Mouse (Mus musculus) forebrain, embryonic 11.5 days (tissue): ENCODE results near the gene Ssh3. TPM values are rescaled to one million over a fixed set of nuclear protein-coding genes. Genes with fewer than 3 reads are reported as not detected.

Source experiments
- ATAC-seq: fragments of 200-750 bp; cut with Nextera tagmentation; replicated peaks from 2 replicates; pipeline ENCODE4 v1.8.0; 2017; ENCODE audit warnings: moderate TSS enrichment; ENCODE audit not compliant: low FRiP score
- DNase-seq: peaks from one replicate; pipeline ENCODE4 v3.0.0-alpha.2; 2017; ENCODE audit warnings: low spot score
- H3K27ac ChIP-seq: fragments of 300-500 bp; sonication (generic); 2 replicates; pipeline ENCODE4 v1.5.1; 2014; ENCODE audit warnings: low read depth, low read length
- H3K27me3 ChIP-seq: fragments of 300-500 bp; sonication (generic); 2 replicates; pipeline ENCODE4 v1.6.1; 2014; ENCODE audit warnings: mild to moderate bottlenecking, low read length, mixed read lengths; ENCODE audit not compliant: control insufficient read depth, insufficient read depth
- H3K36me3 ChIP-seq: fragments of 300-500 bp; sonication (generic); 2 replicates; pipeline ENCODE4 v1.6.1; 2014; ENCODE audit warnings: mild to moderate bottlenecking, low read length, moderate library complexity, mixed read lengths; ENCODE audit not compliant: control insufficient read depth, insufficient read depth
- H3K4me1 ChIP-seq: fragments of 300-500 bp; sonication (generic); replicated peaks from 2 replicates; pipeline ENCODE4 v1.6.1; 2014; ENCODE audit warnings: low read length, mixed read lengths; ENCODE audit not compliant: control insufficient read depth, insufficient read depth
- H3K4me2 ChIP-seq: fragments of 300-500 bp; sonication (generic); 2 replicates; pipeline ENCODE4 v1.6.1; 2014; ENCODE audit warnings: low read depth, mild to moderate bottlenecking, low read length, moderate library complexity, mixed read lengths; ENCODE audit not compliant: severe bottlenecking
- H3K4me3 ChIP-seq: fragments of 300-500 bp; sonication (generic); 2 replicates; pipeline ENCODE4 v1.5.1; 2014; ENCODE audit warnings: low read depth, low read length
- H3K9ac ChIP-seq: fragments of 300-500 bp; sonication (generic); 2 replicates; pipeline ENCODE4 v1.6.1; 2014; ENCODE audit warnings: low read length
- H3K9me3 ChIP-seq: fragments of 300-500 bp; sonication (generic); 2 replicates; pipeline ENCODE4 v1.6.1; 2016; ENCODE audit warnings: low read length, mixed read lengths; ENCODE audit not compliant: control insufficient read depth
- WGBS: fragments of 180-500 bp; shearing (Covaris S2); extraction: QIAGEN DNeasy Blood & Tissue Kit; methylation state at CpG from one replicate; pipeline ENCODE4 v1.1.7; 2014; 5-methylcytosine and 5-hydroxymethylcytosine counted together
- polyA plus RNA-seq: library from polyadenylated mRNA; unstranded; fragments of >200 nt; fragmentation: Nextera tagmentation; extraction: Ambion mirVana; gene quantifications from 2 replicates; pipeline ENCODE4 v1.2.1, GENCODE M21; 2014

Ssh3 gene
- polyA plus RNA-seq, 1 experiment from 2014 or later, result 3.3 TPM

DNA sequence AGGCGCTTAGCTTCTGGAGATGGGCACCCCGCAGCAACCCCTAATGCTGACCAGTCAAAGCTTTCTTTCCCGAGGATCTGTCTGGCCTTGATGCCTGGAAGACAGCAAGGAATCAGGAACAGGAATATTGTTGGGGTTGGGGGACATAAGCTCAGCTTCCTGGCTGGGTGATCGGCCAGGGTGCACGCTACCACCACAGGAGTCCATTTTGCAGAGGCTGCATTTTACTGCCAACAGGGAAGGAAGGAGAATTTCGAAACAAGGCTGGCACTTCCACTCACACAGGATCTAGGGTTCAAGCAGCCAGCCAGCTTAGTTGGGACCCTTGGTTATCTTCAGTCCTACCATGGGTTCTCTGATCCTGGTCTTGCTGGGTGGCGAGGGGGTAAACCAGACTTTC lies 14.7 kb upstream of the Ssh3 start:
- H3K4me1 ChIP-seq, result peaks cover 6% of the 10 kb centered on the region; the same call in 1 of the 2 replicates
- no peak overlapping the region for H3K9ac ChIP-seq
- peaks cover 4% of the 10 kb centered on the region; the same call in 1 of the 2 replicates for H3K36me3 ChIP-seq
- H3K27ac ChIP-seq, result no peak overlapping the region
- H3K27me3 ChIP-seq, result peaks cover 3% of the 10 kb centered on the region; the same call in 1 of the 2 replicates
- H3K4me2 ChIP-seq, result peak overlapping the region; percentile 77; the same call in 1 of the 2 replicates
- WGBS, result 48% methylated on average over 7 of the region's 7 CpGs
- peak overlapping the region; percentile 56 for H3K4me3 ChIP-seq
- ATAC-seq, result no peak; the same call in 1 of the 2 replicates
- DNase-seq, result no peak
- H3K9me3 ChIP-seq, result no peaks in the 10 kb centered on the region; the same call in 1 of the 2 replicates

DNA sequence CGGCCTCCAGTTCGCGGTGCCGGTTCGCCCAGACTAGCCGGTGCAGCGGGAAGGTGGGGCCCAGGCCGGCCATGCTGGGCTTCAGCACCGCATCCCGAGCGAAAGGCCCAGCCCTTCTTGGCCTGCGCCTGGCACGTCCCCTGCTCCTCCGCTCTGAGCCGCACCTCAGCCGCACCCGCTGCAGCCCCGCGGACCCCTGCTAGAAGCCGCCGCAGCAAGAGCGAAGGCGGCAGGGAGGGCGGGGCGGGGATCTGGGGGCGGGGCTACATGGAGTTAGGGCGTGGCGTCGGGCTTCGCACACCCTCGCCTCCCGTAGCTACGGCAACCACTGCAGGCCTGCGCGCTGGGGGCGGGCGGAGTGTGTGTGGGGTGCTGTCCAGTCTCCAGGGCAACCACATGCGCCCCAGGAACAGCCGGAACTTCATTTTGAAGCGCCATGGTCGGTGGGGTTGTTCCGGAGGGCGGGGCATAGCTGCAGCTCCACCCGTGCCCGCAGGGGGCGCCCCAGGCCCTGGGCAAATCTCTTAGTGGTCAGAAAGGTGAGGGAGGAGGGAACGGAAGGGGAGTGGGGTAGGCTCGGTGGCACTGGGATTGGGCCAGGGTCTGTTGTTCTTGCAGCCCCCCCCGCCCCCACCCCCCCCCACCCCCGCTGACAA lies 14.0 kb upstream of the Ssh3 start, which contains the start of gene Ankrd13d:
Gene Ankrd13d, minus strand, starts transcription at position 240 of the 656 bp plus-strand sequence.
- H3K27ac ChIP-seq, result no peak within 1 kb of the TSS
- peak; percentile 95 for ATAC-seq
- H3K4me1 ChIP-seq, result peaks cover 6% of the 10 kb centered on the region; the same call in 1 of the 2 replicates
- H3K4me3 ChIP-seq, result peak within 1 kb of the TSS; percentile 56
- DNase-seq, result peak; percentile 96
- peak within 1 kb of the TSS; percentile 77 for H3K4me2 ChIP-seq
- H3K9me3 ChIP-seq, result no peaks in the 10 kb centered on the region; the same call in 1 of the 2 replicates
- peaks cover 3% of the 10 kb centered on the region; the same call in 1 of the 2 replicates for H3K27me3 ChIP-seq
- H3K9ac ChIP-seq, result peak within 1 kb of the TSS; percentile 57
- no peaks in the 10 kb centered on the region; the same call in 1 of the 2 replicates for H3K36me3 ChIP-seq
- under 1% methylated on average over 50 of the region's 50 CpGs for WGBS

DNA sequence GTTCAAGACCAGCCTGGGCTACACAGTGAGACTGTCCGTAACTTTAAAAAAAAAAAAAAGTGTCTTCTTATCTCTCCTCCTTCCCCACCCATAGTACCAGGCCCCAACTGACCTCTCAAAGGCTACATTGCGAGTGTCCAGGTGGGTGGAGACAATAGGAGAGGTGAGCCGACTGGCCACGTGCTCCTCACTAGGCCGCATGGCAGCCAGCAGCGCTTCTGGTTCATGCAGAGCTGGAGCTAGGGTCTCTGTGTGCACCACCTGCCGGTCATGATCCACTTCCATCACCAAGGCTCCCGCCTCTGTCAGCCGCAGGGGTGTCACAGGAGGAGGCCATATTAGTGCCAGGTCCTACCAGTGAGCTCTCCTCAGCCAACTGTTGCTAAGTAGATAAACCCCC lies 11.4 kb upstream of the Ssh3 start:
- H3K9me3 ChIP-seq, result peaks cover 3% of the 10 kb centered on the region; the same call in 1 of the 2 replicates
- no peak overlapping the region for H3K27ac ChIP-seq
- no peak overlapping the region for H3K4me2 ChIP-seq
- H3K27me3 ChIP-seq, result peaks cover 3% of the 10 kb centered on the region; the same call in 1 of the 2 replicates
- H3K4me1 ChIP-seq, result peaks cover 6% of the 10 kb centered on the region; the same call in 1 of the 2 replicates
- H3K4me3 ChIP-seq, result no peak overlapping the region
- DNase-seq (no peak), ATAC-seq (no peak)
- no peaks in the 10 kb centered on the region for H3K36me3 ChIP-seq
- WGBS, result 92% methylated on average over 9 of the region's 9 CpGs
- H3K9ac ChIP-seq, result no peak overlapping the region

DNA sequence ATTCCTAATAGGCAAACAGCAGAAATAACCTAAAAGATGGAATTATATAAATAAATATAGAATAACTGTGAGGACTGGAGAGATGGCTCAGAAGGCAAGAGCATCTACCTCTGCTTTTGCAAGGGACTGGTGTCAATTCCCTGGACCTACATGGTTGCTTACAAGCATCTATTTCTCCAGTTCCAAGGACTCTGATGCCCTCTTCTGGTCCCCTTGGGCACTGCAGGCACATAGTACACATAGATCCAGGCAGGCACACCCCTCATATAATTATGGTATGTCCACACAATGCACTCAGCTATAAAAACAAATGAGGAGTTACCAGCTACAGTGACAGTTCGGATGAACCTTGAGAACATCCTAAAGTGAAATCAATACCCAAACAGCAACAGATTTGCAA lies 10.5 kb upstream of the Ssh3 start:
- Histone ChIP-seq H3K27ac (no peak overlapping the region), H3K27me3 (peaks cover 3% of the 10 kb centered on the region; the same call in 1 of the 2 replicates), H3K9ac (no peak overlapping the region), H3K4me1 (peaks cover 6% of the 10 kb centered on the region; the same call in 1 of the 2 replicates), H3K36me3 (no peaks in the 10 kb centered on the region), H3K9me3 (peaks cover 3% of the 10 kb centered on the region; the same call in 1 of the 2 replicates), H3K4me2 (no peak overlapping the region), H3K4me3 (no peak overlapping the region)
- 95% methylated on average over 1 of the region's 1 CpGs for WGBS
- DNase-seq (no peak), ATAC-seq (no peak)

DNA sequence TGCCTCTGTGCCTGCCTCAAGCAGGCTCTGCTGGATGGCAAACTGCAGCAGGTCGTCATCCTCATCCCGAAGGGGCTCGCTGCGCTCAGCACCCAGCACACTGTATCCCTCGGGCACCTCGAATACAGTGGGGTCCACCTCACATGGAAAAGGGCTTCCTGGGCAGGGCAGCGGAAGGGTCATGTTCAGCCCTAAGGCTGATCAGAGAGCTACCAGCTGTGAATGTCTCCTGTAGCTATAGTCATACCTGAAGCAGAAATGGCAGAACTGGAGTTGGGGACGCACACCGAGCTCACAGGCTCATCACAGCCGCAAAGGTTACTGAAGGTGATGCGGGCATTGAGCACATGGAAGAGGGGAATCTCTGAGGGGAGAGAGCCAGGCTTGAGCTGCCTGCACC lies 2.0 kb upstream of the Ssh3 start:
- no peak for ATAC-seq
- Histone ChIP-seq H3K4me3 (no peak overlapping the region), H3K27ac (no peak overlapping the region), H3K9ac (no peak overlapping the region), H3K36me3 (no peaks in the 10 kb centered on the region), H3K9me3 (peaks cover 2% of the 10 kb centered on the region; the same call in 1 of the 2 replicates), H3K4me2 (no peak overlapping the region), H3K27me3 (peaks cover 4% of the 10 kb centered on the region; the same call in 1 of the 2 replicates), H3K4me1 (peaks cover 4% of the 10 kb centered on the region; the same call in 1 of the 2 replicates)
- DNase-seq, result peak; percentile 35
- whole genome bisulfite sequencing, result 90% methylated on average over 11 of the region's 11 CpGs

DNA sequence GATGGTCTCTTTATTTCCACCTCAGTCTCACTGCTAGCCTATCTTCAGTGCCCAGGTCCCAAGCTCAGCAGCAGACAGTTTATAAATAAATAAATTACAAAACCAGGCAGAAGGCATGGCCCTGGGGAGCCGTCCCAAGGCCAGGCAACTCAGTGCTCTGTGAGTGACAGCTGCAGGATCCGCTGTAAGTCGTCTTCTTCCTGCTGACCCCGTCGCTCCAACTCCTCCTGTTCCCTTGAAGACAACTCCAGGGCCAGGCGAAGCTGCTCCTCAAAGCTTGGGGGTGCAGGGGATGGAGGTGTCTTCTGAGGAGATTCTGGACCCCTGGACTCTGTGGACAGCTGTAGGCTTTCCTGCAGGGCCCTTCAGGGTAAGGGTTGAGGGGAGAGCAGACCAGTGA lies 1.2 kb upstream of the Ssh3 start:
- Histone ChIP-seq H3K27me3 (peaks cover 4% of the 10 kb centered on the region; the same call in 1 of the 2 replicates), H3K4me3 (no peak overlapping the region)
- WGBS, result 74% methylated on average over 6 of the region's 6 CpGs

DNA sequence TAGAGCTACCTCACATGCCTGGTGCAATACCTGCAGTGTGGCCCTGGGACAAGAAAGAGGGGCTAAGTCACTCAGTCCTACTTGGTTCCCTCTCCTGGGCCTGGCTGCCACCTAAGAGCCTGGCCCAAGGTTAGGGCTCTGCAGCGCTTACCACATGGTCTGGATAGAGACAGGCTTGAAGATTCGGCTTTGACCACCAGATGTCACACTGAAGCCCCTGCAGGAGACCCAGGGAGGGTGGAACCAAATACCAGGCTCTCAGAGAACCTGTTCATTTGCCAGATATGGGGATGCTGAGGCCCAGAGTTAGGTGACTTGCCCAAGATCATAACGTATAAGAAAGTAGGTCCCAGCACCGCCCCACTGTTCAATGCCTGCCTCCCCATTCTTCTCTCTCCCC lies 3.0 kb downstream of the Ssh3 start:
- no peak overlapping the region for H3K9ac ChIP-seq
- no peak for ATAC-seq
- H3K27ac ChIP-seq, result no peak overlapping the region
- H3K4me2 ChIP-seq, result no peak overlapping the region
- peak; percentile 46 for DNase-seq
- H3K36me3 ChIP-seq, result no peaks in the 10 kb centered on the region
- H3K9me3 ChIP-seq, result no peaks in the 10 kb centered on the region
- no peak overlapping the region for H3K4me3 ChIP-seq
- WGBS, result 69% methylated on average over 4 of the region's 4 CpGs
- H3K27me3 ChIP-seq, result peaks cover 4% of the 10 kb centered on the region; the same call in 1 of the 2 replicates
- peaks cover 4% of the 10 kb centered on the region; the same call in 1 of the 2 replicates for H3K4me1 ChIP-seq

More for the DNA sequence above, 1.2 kb upstream of the Ssh3 start:
- Histone ChIP-seq H3K27ac (no peak overlapping the region), H3K4me2 (no peak overlapping the region), H3K9ac (no peak overlapping the region), H3K9me3 (no peaks in the 10 kb centered on the region), H3K36me3 (no peaks in the 10 kb centered on the region), H3K4me1 (peaks cover 4% of the 10 kb centered on the region; the same call in 1 of the 2 replicates)
- no peak for ATAC-seq
- DNase-seq, result peak; percentile 44

DNA sequence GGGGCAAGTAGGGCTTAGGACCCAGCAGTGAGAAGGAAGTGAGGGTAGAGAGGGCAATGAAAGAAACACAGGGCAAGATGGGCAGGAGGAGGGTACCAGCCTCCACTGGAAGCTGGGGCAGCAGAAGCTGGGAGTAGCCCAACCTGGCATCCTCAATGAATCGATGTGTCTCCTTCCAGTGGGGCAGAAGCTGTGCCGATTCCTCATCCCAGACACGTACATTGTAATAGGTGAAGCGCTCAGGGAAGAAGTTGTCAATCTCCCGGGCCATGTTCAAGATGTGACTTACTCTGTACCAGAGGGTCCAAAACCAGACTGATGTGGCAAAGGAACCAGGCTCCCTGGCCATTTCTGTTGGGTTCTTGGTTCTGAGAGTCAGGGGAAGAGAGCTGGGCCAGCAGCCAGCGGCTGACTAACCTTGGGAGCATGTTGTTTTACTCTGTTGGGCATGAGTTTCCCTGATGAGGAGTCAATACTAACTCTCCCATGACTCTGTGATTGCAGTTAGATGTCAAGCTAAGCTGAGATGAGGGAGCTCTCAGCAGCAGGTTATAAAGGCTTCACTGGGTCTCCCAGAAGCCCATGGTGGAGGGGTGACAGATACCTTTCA lies 4.7 kb downstream of the Ssh3 start:
- no peak for ATAC-seq
- DNase-seq, result peak; percentile 35
- H3K9me3 ChIP-seq, result no peaks in the 10 kb centered on the region
- no peak overlapping the region for H3K4me3 ChIP-seq
- no peak overlapping the region for H3K27ac ChIP-seq
- WGBS, result 90% methylated on average over 6 of the region's 6 CpGs
- H3K4me1 ChIP-seq, result peaks cover 4% of the 10 kb centered on the region; the same call in 1 of the 2 replicates
- H3K9ac ChIP-seq, result no peak overlapping the region
- H3K4me2 ChIP-seq, result no peak overlapping the region
- peaks cover 4% of the 10 kb centered on the region; the same call in 1 of the 2 replicates for H3K27me3 ChIP-seq
- no peaks in the 10 kb centered on the region for H3K36me3 ChIP-seq
